8 mouse cellular contexts compared by ENCODE assay signal in genomic region chr13:29986756-29987120, GRCm38 (mm10). TPM values are rescaled to one million over a fixed set of nuclear protein-coding genes. Genes with fewer than 3 reads are reported as not detected.
DNase-seq lines count a peak whose midpoint lies in the region; ATAC-seq lines count a peak whose summit lies in the region.

No protein-coding gene starts in this region.

- H3K27me3 ChIP-seq in kidney, embryonic 16.5 days (ENCODE audit: insufficient read depth, low read length), result no peaks in the 10 kb centered on the region
- H3K27me3 ChIP-seq in embryonic facial prominence, embryonic 10.5 days (replicated peaks; ENCODE audit: low read depth, poor library complexity, severe bottlenecking), result no peaks in the 10 kb centered on the region
- H3K27me3 ChIP-seq in hindbrain, embryonic 14.5 days (ENCODE audit: control insufficient read depth, insufficient read depth, low read length), result no peaks in the 10 kb centered on the region
- no peaks in the 10 kb centered on the region for H3K27me3 ChIP-seq in midbrain, embryonic 16.5 days (ENCODE audit: control insufficient read depth, insufficient read depth, low read depth, low read length)

- peak overlapping the region; percentile 45 for H3K4me3 ChIP-seq in kidney, embryonic 16.5 days (ENCODE audit: low read length)
- H3K4me3 ChIP-seq in embryonic facial prominence, embryonic 10.5 days, result peak overlapping the region; percentile 99
- peak overlapping the region; percentile 30 for H3K4me3 ChIP-seq in hindbrain, embryonic 14.5 days (replicated peaks; ENCODE audit: low read length)
- peak overlapping the region; percentile 46 for H3K4me3 ChIP-seq in midbrain, embryonic 16.5 days (ENCODE audit: low read depth, low read length)

- peak; percentile 1; the same call in 1 of the 2 replicates for ATAC-seq in kidney, embryonic 16.5 days (ENCODE audit: low FRiP score, low TSS enrichment)
- no peak for ATAC-seq in hindbrain, embryonic 14.5 days (ENCODE audit: low FRiP score)
- no peak for ATAC-seq in midbrain, embryonic 16.5 days
- ATAC-seq in inflammation-experienced regulatory T-cells, adult 6 months, result no peak

- WGBS in kidney, embryonic 16.5 days, result 9% methylated on average over 9 of the region's 9 CpGs
- 17% methylated on average over 9 of the region's 9 CpGs for WGBS in embryonic facial prominence, embryonic 10.5 days
- 17% methylated on average over 9 of the region's 9 CpGs for WGBS in hindbrain, embryonic 14.5 days
- 13% methylated on average over 9 of the region's 9 CpGs for WGBS in midbrain, embryonic 16.5 days

- no peaks in the 10 kb centered on the region for H3K36me3 ChIP-seq in kidney, embryonic 16.5 days (ENCODE audit: insufficient read depth, low read length)
- H3K36me3 ChIP-seq in embryonic facial prominence, embryonic 10.5 days (replicated peaks), result peaks cover 2% of the 10 kb centered on the region; the same call in 1 of the 2 replicates
- no peaks in the 10 kb centered on the region for H3K36me3 ChIP-seq in hindbrain, embryonic 14.5 days (replicated peaks; ENCODE audit: control insufficient read depth, insufficient read depth)
- no peaks in the 10 kb centered on the region for H3K36me3 ChIP-seq in midbrain, embryonic 16.5 days (ENCODE audit: control insufficient read depth, insufficient read depth, low read length)

- H3K4me2 ChIP-seq in kidney, embryonic 16.5 days (replicated peaks; ENCODE audit: low read depth, low read length), result peak overlapping the region; percentile 66
- H3K4me2 ChIP-seq in hindbrain, embryonic 14.5 days (replicated peaks), result peak overlapping the region; percentile 94
- H3K4me2 ChIP-seq in midbrain, embryonic 16.5 days (ENCODE audit: low read length), result peak overlapping the region; percentile 95

- peak overlapping the region; percentile 84 for H3K27ac ChIP-seq in kidney, embryonic 16.5 days (ENCODE audit: low read length)
- peak overlapping the region; percentile 60 for H3K27ac ChIP-seq in embryonic facial prominence, embryonic 10.5 days (replicated peaks)
- H3K27ac ChIP-seq in hindbrain, embryonic 14.5 days, result no peak overlapping the region
- H3K27ac ChIP-seq in midbrain, embryonic 16.5 days (ENCODE audit: low read length), result peak overlapping the region; percentile 31

- peaks cover 24% of the 10 kb centered on the region for H3K4me1 ChIP-seq in kidney, embryonic 16.5 days (ENCODE audit: insufficient read depth, low read length)
- peaks cover 27% of the 10 kb centered on the region for H3K4me1 ChIP-seq in embryonic facial prominence, embryonic 10.5 days
- H3K4me1 ChIP-seq in hindbrain, embryonic 14.5 days (replicated peaks; ENCODE audit: control insufficient read depth, insufficient read depth, low read length), result peaks cover 9% of the 10 kb centered on the region
- H3K4me1 ChIP-seq in midbrain, embryonic 16.5 days (ENCODE audit: control insufficient read depth, insufficient read depth, low read length), result peaks cover 5% of the 10 kb centered on the region

- peak overlapping the region; percentile 61 for H3K9ac ChIP-seq in kidney, embryonic 16.5 days (replicated peaks; ENCODE audit: low read length)
- H3K9ac ChIP-seq in hindbrain, embryonic 14.5 days, result peak overlapping the region; percentile 44
- peak overlapping the region; percentile 40; the same call in 1 of the 2 replicates for H3K9ac ChIP-seq in midbrain, embryonic 16.5 days (ENCODE audit: low read depth, low read length)

- no peaks in the 10 kb centered on the region for H3K9me3 ChIP-seq in kidney, embryonic 16.5 days (ENCODE audit: low read length)
- H3K9me3 ChIP-seq in embryonic facial prominence, embryonic 10.5 days, result no peaks in the 10 kb centered on the region
- H3K9me3 ChIP-seq in hindbrain, embryonic 14.5 days (ENCODE audit: control insufficient read depth, low read length), result no peaks in the 10 kb centered on the region
- H3K9me3 ChIP-seq in midbrain, embryonic 16.5 days (replicated peaks; ENCODE audit: control insufficient read depth, low read length, poor library complexity, severe bottlenecking), result no peaks in the 10 kb centered on the region

- no peak for DNase-seq in kidney, postnatal 36 days
- no peak for DNase-seq in embryonic facial prominence, embryonic 10.5 days (ENCODE audit: low spot score)
- no peak for DNase-seq in hindbrain, embryonic 14.5 days (ENCODE audit: low spot score)
- no peak for DNase-seq in adipocyte (ENCODE audit: low spot score)
- DNase-seq in ovary, postnatal 10 days (ENCODE audit: low spot score), result no peak

RNA-seq across cellular contexts. Expression of gene E2f3, which starts 0.9 kb away (rescaled TPM):
- polyA plus RNA-seq in kidney, embryonic 16.5 days (2015; fragmentation: Nextera tagmentation; extraction: Ambion mirVana), result 14.6 and 15.8 TPM in 2 replicates
- 23.1 and 23.8 TPM in 2 replicates for polyA plus RNA-seq in embryonic facial prominence, embryonic 10.5 days (2016; fragmentation: Nextera tagmentation; extraction: Ambion mirVana)
- polyA plus RNA-seq in hindbrain, embryonic 14.5 days (2014; fragmentation: Nextera tagmentation; extraction: Ambion mirVana), result 5.1 and 5.2 TPM in 2 replicates
- 4.0 and 4.4 TPM in 2 replicates for polyA plus RNA-seq in midbrain, embryonic 16.5 days (2015; fragmentation: Nextera tagmentation; extraction: Ambion mirVana)
- polyA plus RNA-seq in inflammation-experienced regulatory T-cells, adult 6 months (2017; shearing (Covaris generic)), result 1 to 10 TPM; 2.3 to 5.2 (median 2.9) TPM

Comparison
In these comparisons a context has a peak if more than half of its experiments do, and no peak if none do; other contexts are left out.
1. H3K4me3 ChIP-seq: peak in every context shown above with its lines; median percentile 99 in embryonic facial prominence, embryonic 10.5 days; 46 in midbrain, embryonic 16.5 days; 45 in kidney, embryonic 16.5 days; 30 in hindbrain, embryonic 14.5 days.